In genomic region chr7:16183663-16184062, GRCm38 (mm10) we compare ENCODE assay signal across 8 mouse cellular contexts. TPM values are rescaled to one million over a fixed set of nuclear protein-coding genes. Genes with fewer than 3 reads are reported as not detected.
DNase-seq lines count a peak whose midpoint lies in the region; ATAC-seq and TF ChIP-seq lines count a peak whose summit lies in the region.

No protein-coding gene starts in this region.

- no peaks in the 10 kb centered on the region for H3K27me3 ChIP-seq in heart, postnatal 0 days (ENCODE audit: control insufficient read depth, insufficient read depth, low read length)
- no peaks in the 10 kb centered on the region for H3K27me3 ChIP-seq in ES-Bruce4 (ENCODE audit: control insufficient read depth, insufficient read depth, low read length, poor library complexity, severe bottlenecking)
- H3K27me3 ChIP-seq in limb, embryonic 14.5 days (ENCODE audit: control insufficient read depth, insufficient read depth, low read length) = no peaks in the 10 kb centered on the region
- H3K27me3 ChIP-seq in midbrain, embryonic 14.5 days (ENCODE audit: control insufficient read depth, insufficient read depth, low read length) = no peaks in the 10 kb centered on the region

- TF ChIP-seq POLR2A in ES-Bruce4 (IDR thresholded peaks at IDR 0.05; ENCODE audit: insufficient read depth, low read length) = no peak
- no peak for TF ChIP-seq POLR2A in limb, embryonic 14.5 days (IDR thresholded peaks at IDR 0.05; ENCODE audit: borderline replicate concordance, extremely low read depth, insufficient read depth, insufficient read length)

- no peak overlapping the region for H3K27ac ChIP-seq in heart, postnatal 0 days (ENCODE audit: low read depth)
- H3K27ac ChIP-seq in ES-Bruce4 (ENCODE audit: insufficient read depth, low read length) = no peak overlapping the region
- no peak overlapping the region for H3K27ac ChIP-seq in limb, embryonic 14.5 days (replicated peaks; ENCODE audit: low read depth, low read length)
- H3K27ac ChIP-seq in midbrain, embryonic 14.5 days (replicated peaks; ENCODE audit: low read depth, low read length) = no peak overlapping the region
- no peak overlapping the region for H3K27ac ChIP-seq in left cerebral cortex, adult 2 months

- peak; percentile 31 for DNase-seq in heart, postnatal 0 days (ENCODE audit: low spot score)
- DNase-seq in heart, adult 11 months = no peak
- peak; percentile 44 for DNase-seq in embryo, embryonic 9.5 days (ENCODE audit: extremely low spot score)
- DNase-seq in limb, embryonic 14.5 days (ENCODE audit: low spot score) = peak; percentile 88
- peak; percentile 64 for DNase-seq in thymus, postnatal 0 days (ENCODE audit: low spot score)
- DNase-seq in midbrain, embryonic 14.5 days = no peak
- DNase-seq in left cerebral cortex, adult 2 months (ENCODE audit: extremely low spot score in 1 of 2, low spot score in 2 of 2) = no peak

- peak; percentile 62; the same call in 1 of the 2 replicates for ATAC-seq in heart, postnatal 0 days (ENCODE audit: insufficient read depth, low read depth)
- no peak for ATAC-seq in limb, embryonic 14.5 days (ENCODE audit: low FRiP score, low read depth)
- ATAC-seq in midbrain, embryonic 14.5 days (ENCODE audit: low FRiP score, low TSS enrichment) = no peak

- H3K36me3 ChIP-seq in heart, postnatal 0 days (replicated peaks; ENCODE audit: control insufficient read depth, insufficient read depth, low read length) = no peaks in the 10 kb centered on the region
- H3K36me3 ChIP-seq in ES-Bruce4 (ENCODE audit: control insufficient read depth, insufficient read depth, low read length, poor library complexity, severe bottlenecking) = no peaks in the 10 kb centered on the region
- no peaks in the 10 kb centered on the region for H3K36me3 ChIP-seq in limb, embryonic 14.5 days (ENCODE audit: control insufficient read depth, insufficient read depth, low read length)
- H3K36me3 ChIP-seq in midbrain, embryonic 14.5 days (ENCODE audit: control insufficient read depth, insufficient read depth, low read length) = peaks cover 65% of the 10 kb centered on the region

- TF ChIP-seq CTCF in heart, postnatal 0 days (IDR thresholded peaks at IDR 0.05; ENCODE audit: low read depth) = no peak
- TF ChIP-seq CTCF in ES-Bruce4 (IDR thresholded peaks at IDR 0.05; ENCODE audit: low read depth, low read length) = no peak
- no peak for TF ChIP-seq CTCF in left cerebral cortex, adult 2 months (IDR thresholded peaks at IDR 0.05)

- no peak overlapping the region for H3K4me2 ChIP-seq in heart, postnatal 0 days (ENCODE audit: low read depth, low read length)
- H3K4me2 ChIP-seq in limb, embryonic 14.5 days (replicated peaks; ENCODE audit: low read depth, low read length, severe bottlenecking) = no peak overlapping the region
- no peak overlapping the region for H3K4me2 ChIP-seq in midbrain, embryonic 14.5 days (ENCODE audit: low read length)

- 15% methylated on average over 8 of the region's 8 CpGs for WGBS in heart, postnatal 0 days
- WGBS in limb, embryonic 14.5 days = 19% methylated on average over 8 of the region's 8 CpGs
- WGBS in midbrain, embryonic 14.5 days = 28% methylated on average over 8 of the region's 8 CpGs

- H3K9ac ChIP-seq in heart, postnatal 0 days (replicated peaks; ENCODE audit: low read depth, low read length) = no peak overlapping the region
- H3K9ac ChIP-seq in ES-Bruce4 (ENCODE audit: low read depth, poor library complexity, severe bottlenecking) = no peak overlapping the region
- no peak overlapping the region for H3K9ac ChIP-seq in limb, embryonic 14.5 days (ENCODE audit: low read depth, low read length, severe bottlenecking)
- H3K9ac ChIP-seq in midbrain, embryonic 14.5 days (replicated peaks; ENCODE audit: low read length) = no peak overlapping the region

- no peaks in the 10 kb centered on the region for H3K4me1 ChIP-seq in heart, postnatal 0 days (ENCODE audit: control insufficient read depth, insufficient read depth)
- H3K4me1 ChIP-seq in ES-Bruce4 (ENCODE audit: control insufficient read depth, insufficient read depth, low read length) = no peaks in the 10 kb centered on the region
- H3K4me1 ChIP-seq in limb, embryonic 14.5 days (ENCODE audit: control insufficient read depth, insufficient read depth, low read length) = no peaks in the 10 kb centered on the region
- no peaks in the 10 kb centered on the region for H3K4me1 ChIP-seq in midbrain, embryonic 14.5 days (ENCODE audit: control insufficient read depth, insufficient read depth, low read length)

- H3K4me3 ChIP-seq in heart, postnatal 0 days (ENCODE audit: low read depth, low read length) = no peak overlapping the region
- no peak overlapping the region for H3K4me3 ChIP-seq in ES-Bruce4 (ENCODE audit: low read depth, low read length)
- H3K4me3 ChIP-seq in limb, embryonic 14.5 days (replicated peaks; ENCODE audit: low read length) = no peak overlapping the region
- no peak overlapping the region for H3K4me3 ChIP-seq in midbrain, embryonic 14.5 days (replicated peaks; ENCODE audit: low read depth, low read length)
- H3K4me3 ChIP-seq in left cerebral cortex, adult 2 months = no peak overlapping the region

- 0 out of 2 replicates have a peak, but pooled peaks cover 4% of the 10 kb centered on the region for H3K9me3 ChIP-seq in heart, postnatal 0 days (replicated peaks; ENCODE audit: control insufficient read depth, low read length)
- H3K9me3 ChIP-seq in ES-Bruce4 (replicated peaks; ENCODE audit: control insufficient read depth, insufficient read depth, low read length, poor library complexity, severe bottlenecking) = no peaks in the 10 kb centered on the region
- H3K9me3 ChIP-seq in limb, embryonic 14.5 days (ENCODE audit: control insufficient read depth, low read length) = no peaks in the 10 kb centered on the region
- H3K9me3 ChIP-seq in midbrain, embryonic 14.5 days (ENCODE audit: control insufficient read depth, low read length) = no peaks in the 10 kb centered on the region

- TF ChIP-seq EP300 in heart, postnatal 0 days (IDR thresholded peaks at IDR 0.05; ENCODE audit: low read depth) = no peak
- TF ChIP-seq EP300 in ES-Bruce4 (IDR thresholded peaks at IDR 0.05; ENCODE audit: insufficient read depth, low read depth, low read length) = 0 out of 2 replicates have a peak, but pooled peaks have one; percentile 9

- intact Hi-C loops in left cerebral cortex, adult 2 months (cut with DNase I) = no loop called here

RNA-seq across cellular contexts. Expression of gene Meis3, which starts 8.8 kb away (rescaled TPM):
- 8.1 and 9.3 TPM in 2 replicates for total RNA-seq in heart, postnatal 0 days (2014; rRNA removed; ENCODE audit: low replicate concordance)
- 7.7 and 9.1 TPM in 2 replicates for polyA plus RNA-seq in heart, postnatal 0 days (2015; fragmentation: Nextera tagmentation; extraction: Ambion mirVana)
- 4.5 and 5.2 TPM in 2 replicates for polyA plus RNA-seq in ES-Bruce4 (2011; ENCODE audit: insufficient read depth, insufficient read length, low read depth, missing spikeins)
- 29.3 and 34.2 TPM in 2 replicates for polyA plus RNA-seq in limb, embryonic 14.5 days (2012; rRNA removed)
- 15.1 and 16.2 TPM in 2 replicates for polyA plus RNA-seq in limb, embryonic 14.5 days (2014; fragmentation: Nextera tagmentation; extraction: Ambion mirVana)
- 20.7 and 21.1 TPM in 2 replicates for polyA plus RNA-seq in thymus, postnatal 0 days (2015; fragmentation: Nextera tagmentation; extraction: Ambion mirVana)
- polyA plus RNA-seq in midbrain, embryonic 14.5 days (2014; fragmentation: Nextera tagmentation; extraction: Ambion mirVana) = 137 and 151 TPM in 2 replicates
- total RNA-seq in left cerebral cortex, adult 2 months (2021) = 10 to 100 TPM; 39.8 to 42.6 TPM

RNA-seq across cellular contexts. Expression of gene Dhx34, which starts 38.2 kb away (rescaled TPM):
- total RNA-seq in heart, postnatal 0 days (2014; rRNA removed; ENCODE audit: low replicate concordance) = 16.7 and 19.8 TPM in 2 replicates
- 6.1 and 7.2 TPM in 2 replicates for polyA plus RNA-seq in heart, postnatal 0 days (2015; fragmentation: Nextera tagmentation; extraction: Ambion mirVana)
- 9.7 and 11.6 TPM in 2 replicates for polyA plus RNA-seq in ES-Bruce4 (2011; ENCODE audit: insufficient read depth, insufficient read length, low read depth, missing spikeins)
- polyA plus RNA-seq in limb, embryonic 14.5 days (2012; rRNA removed) = 17.0 and 25.9 TPM in 2 replicates
- polyA plus RNA-seq in limb, embryonic 14.5 days (2014; fragmentation: Nextera tagmentation; extraction: Ambion mirVana) = 8.9 and 9.4 TPM in 2 replicates
- polyA plus RNA-seq in thymus, postnatal 0 days (2015; fragmentation: Nextera tagmentation; extraction: Ambion mirVana) = 18.4 and 18.7 TPM in 2 replicates
- 11.6 and 11.9 TPM in 2 replicates for polyA plus RNA-seq in midbrain, embryonic 14.5 days (2014; fragmentation: Nextera tagmentation; extraction: Ambion mirVana)
- 10 to 100 TPM; 12.7 to 12.8 TPM for total RNA-seq in left cerebral cortex, adult 2 months (2021)

RNA-seq across cellular contexts. Expression of gene Slc8a2, which starts 54.0 kb away (rescaled TPM):
- total RNA-seq in heart, postnatal 0 days (2014; rRNA removed; ENCODE audit: low replicate concordance) = 0.57 and 1.2 TPM in 2 replicates
- 0.03 and 0.05 TPM in 2 replicates for polyA plus RNA-seq in heart, postnatal 0 days (2015; fragmentation: Nextera tagmentation; extraction: Ambion mirVana)
- polyA plus RNA-seq in ES-Bruce4 (2011; ENCODE audit: insufficient read depth, insufficient read length, low read depth, missing spikeins) = 4.1 and 4.5 TPM in 2 replicates
- 7.3 and 9.8 TPM in 2 replicates for polyA plus RNA-seq in limb, embryonic 14.5 days (2012; rRNA removed)
- 0.23 and 0.28 TPM in 2 replicates for polyA plus RNA-seq in limb, embryonic 14.5 days (2014; fragmentation: Nextera tagmentation; extraction: Ambion mirVana)
- 0.03 and 0.04 TPM in 2 replicates for polyA plus RNA-seq in thymus, postnatal 0 days (2015; fragmentation: Nextera tagmentation; extraction: Ambion mirVana)
- 1.1 and 1.2 TPM in 2 replicates for polyA plus RNA-seq in midbrain, embryonic 14.5 days (2014; fragmentation: Nextera tagmentation; extraction: Ambion mirVana)
- total RNA-seq in left cerebral cortex, adult 2 months (2021) = 100 to 1,000 TPM; 226 TPM

Comparison
In these comparisons a context has a peak if more than half of its experiments do, and no peak if none do; other contexts are left out.
1. DNase-seq: peak in heart, postnatal 0 days (single experiment), embryo, embryonic 9.5 days (single experiment), limb, embryonic 14.5 days (single experiment) and thymus, postnatal 0 days (single experiment); none in heart, adult 11 months (single experiment), midbrain, embryonic 14.5 days (single experiment) and left cerebral cortex, adult 2 months (0 of 2).